Mouse (Mus musculus) kidney, postnatal 0 days (tissue): Measurements from ENCODE around the gene Trappc10. TPM values are rescaled to one million over a fixed set of nuclear protein-coding genes. Genes with fewer than 3 reads are reported as not detected.

Source experiments
- ATAC-seq: fragments of 200-750 bp; cut with Nextera tagmentation; replicated peaks from 2 replicates; pipeline ENCODE4 v1.8.0; 2017; ENCODE audit warnings: low read depth, moderate number of reproducible peaks, moderate TSS enrichment, moderate library complexity; ENCODE audit not compliant: low FRiP score
- DNase-seq: peaks from one replicate; pipeline ENCODE4 v3.0.0-alpha.2; 2016; ENCODE audit warnings: low spot score
- H3K27ac ChIP-seq: fragments of 300-500 bp; sonication (generic); 2 replicates; pipeline ENCODE4 v1.5.1; 2014; ENCODE audit warnings: mild to moderate bottlenecking
- H3K27me3 ChIP-seq: fragments of 300-500 bp; sonication (generic); 2 replicates; pipeline ENCODE4 v1.6.1; 2014; ENCODE audit warnings: low read length, mixed read lengths; ENCODE audit not compliant: insufficient read depth
- H3K36me3 ChIP-seq: fragments of 300-500 bp; sonication (generic); 2 replicates; pipeline ENCODE4 v1.6.1; 2014; ENCODE audit warnings: low read length, mixed read lengths; ENCODE audit not compliant: insufficient read depth
- H3K4me1 ChIP-seq: fragments of 300-500 bp; sonication (generic); replicated peaks from 2 replicates; pipeline ENCODE4 v1.6.1; 2014; ENCODE audit warnings: antibody characterized with exemption, low read length, mixed read lengths; ENCODE audit not compliant: insufficient read depth
- H3K4me2 ChIP-seq: fragments of 300-500 bp; sonication (generic); 2 replicates; pipeline ENCODE4 v1.6.1; 2014; ENCODE audit warnings: mild to moderate bottlenecking, low read length, moderate library complexity, mixed read lengths
- H3K4me3 ChIP-seq: fragments of 300-500 bp; sonication (generic); replicated peaks from 2 replicates; pipeline ENCODE4 v1.5.1; 2014; ENCODE audit warnings: low read depth, low read length
- H3K9ac ChIP-seq: fragments of 300-500 bp; sonication (generic); 2 replicates; pipeline ENCODE4 v1.6.1; 2014; ENCODE audit warnings: low read depth, low read length
- H3K9me3 ChIP-seq: fragments of 300-500 bp; sonication (generic); replicated peaks from 2 replicates; pipeline ENCODE4 v1.6.1; 2016; ENCODE audit warnings: low read length, inconsistent platforms, mixed read lengths
- CTCF ChIP-seq: IDR thresholded peaks from 2 replicates; pipeline ENCODE4 v1.5.1; 2016; ENCODE audit warnings: antibody characterized with exemption, low read depth, mild to moderate bottlenecking, moderate library complexity
- WGBS: fragments of 180-500 bp; shearing (Covaris S2); extraction: QIAGEN DNeasy Blood & Tissue Kit; methylation state at CpG from one replicate; pipeline ENCODE4 v1.1.7; 2014; 5-methylcytosine and 5-hydroxymethylcytosine counted together
- polyA plus RNA-seq: library from polyadenylated mRNA; unstranded; fragments of >200 nt; fragmentation: Nextera tagmentation; extraction: Ambion mirVana; gene quantifications from 2 replicates; pipeline ENCODE4 v1.2.1, GENCODE M21; 2015

Trappc10 gene
- polyA plus RNA-seq, 1 experiment from 2014 or later, result 21.9 TPM

- ATAC-seq, result no peak
- DNase-seq, result no peak
- no peaks in the 10 kb centered on the region for H3K9me3 ChIP-seq
- peaks cover 8% of the 10 kb centered on the region; the same call in 1 of the 2 replicates for H3K4me1 ChIP-seq
- no peak overlapping the region for H3K4me2 ChIP-seq
- H3K9ac ChIP-seq, result no peak overlapping the region
- H3K27me3 ChIP-seq, result no peaks in the 10 kb centered on the region
- no peak for TF ChIP-seq CTCF
- H3K36me3 ChIP-seq, result no peaks in the 10 kb centered on the region
- WGBS, result 82% methylated on average over 3 of the region's 3 CpGs
- no peak overlapping the region for H3K4me3 ChIP-seq
- no peak overlapping the region for H3K27ac ChIP-seq
These were observed 2.8 kb upstream of the Trappc10 start for GRCm38 (mm10) chr10:78247206-78247605.

GRCm38 (mm10) chr10:78246725-78247124 is 2.3 kb upstream of the Trappc10 start:
- no peak for ATAC-seq
- Histone ChIP-seq H3K9ac (no peak overlapping the region), H3K27me3 (no peaks in the 10 kb centered on the region), H3K36me3 (no peaks in the 10 kb centered on the region), H3K4me3 (no peak overlapping the region), H3K4me2 (no peak overlapping the region), H3K4me1 (peaks cover 8% of the 10 kb centered on the region; the same call in 1 of the 2 replicates), H3K9me3 (no peaks in the 10 kb centered on the region), H3K27ac (no peak overlapping the region)
- WGBS, result 75% methylated on average over 4 of the region's 4 CpGs
- no peak for DNase-seq
- TF ChIP-seq CTCF, result no peak

- TF ChIP-seq CTCF, result no peak
- no peak overlapping the region for H3K27ac ChIP-seq
- ATAC-seq (peak; percentile 12; the same call in 1 of the 2 replicates), DNase-seq (no peak)
- no peaks in the 10 kb centered on the region for H3K9me3 ChIP-seq
- peak overlapping the region; percentile 86 for H3K9ac ChIP-seq
- H3K27me3 ChIP-seq, result no peaks in the 10 kb centered on the region
- H3K36me3 ChIP-seq, result no peaks in the 10 kb centered on the region
- H3K4me3 ChIP-seq, result peak overlapping the region; percentile 80
- peak overlapping the region; percentile 97 for H3K4me2 ChIP-seq
- peaks cover 8% of the 10 kb centered on the region; the same call in 1 of the 2 replicates for H3K4me1 ChIP-seq
- 16% methylated on average over 7 of the region's 7 CpGs for WGBS
These were observed 745 bp upstream of the Trappc10 start for GRCm38 (mm10) chr10:78245225-78245547.

- H3K9ac ChIP-seq, result peak overlapping the region; percentile 86
- peak overlapping the region; percentile 44; the same call in 1 of the 2 replicates for H3K27ac ChIP-seq
- TF ChIP-seq CTCF, result no peak
- peak overlapping the region; percentile 80 for H3K4me3 ChIP-seq
- ATAC-seq, result peak; percentile 67
- H3K9me3 ChIP-seq, result no peaks in the 10 kb centered on the region
- H3K4me2 ChIP-seq, result peak overlapping the region; percentile 97
- DNase-seq, result peak; percentile 34
- H3K27me3 ChIP-seq, result no peaks in the 10 kb centered on the region
- H3K36me3 ChIP-seq, result no peaks in the 10 kb centered on the region
- peaks cover 8% of the 10 kb centered on the region; the same call in 1 of the 2 replicates for H3K4me1 ChIP-seq
- under 1% methylated on average over 25 of the region's 33 CpGs for WGBS
These were observed 393 bp downstream of the Trappc10 start for GRCm38 (mm10) chr10:78244058-78244437.

DNA sequence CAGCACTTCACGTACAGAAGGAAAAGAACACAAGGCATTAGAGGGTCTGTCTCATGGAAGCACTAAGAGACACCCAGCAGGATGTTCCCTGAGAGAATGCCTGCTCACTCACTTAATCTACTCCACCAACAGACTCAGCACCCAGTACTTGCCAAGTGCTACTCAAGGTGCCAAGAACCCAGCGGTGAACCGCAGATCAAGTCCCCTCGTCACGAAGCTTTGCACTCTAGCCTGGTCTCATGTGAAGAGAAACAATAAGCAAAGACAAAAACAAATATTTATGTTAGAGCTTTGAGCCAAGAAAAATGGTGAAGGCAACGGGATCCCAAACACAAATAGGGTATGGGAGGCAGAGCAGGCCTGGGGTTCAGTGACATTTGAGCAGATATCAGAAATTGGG is 5.5 kb downstream of the Trappc10 start:
- Histone ChIP-seq H3K4me3 (no peak overlapping the region), H3K27ac (no peak overlapping the region), H3K9me3 (no peaks in the 10 kb centered on the region), H3K27me3 (no peaks in the 10 kb centered on the region), H3K4me2 (no peak overlapping the region), H3K4me1 (peaks cover 4% of the 10 kb centered on the region; the same call in 1 of the 2 replicates), H3K9ac (no peak overlapping the region), H3K36me3 (no peaks in the 10 kb centered on the region)
- WGBS, result 72% methylated on average over 6 of the region's 6 CpGs
- TF ChIP-seq CTCF, result no peak
- ATAC-seq (no peak), DNase-seq (no peak)

DNA sequence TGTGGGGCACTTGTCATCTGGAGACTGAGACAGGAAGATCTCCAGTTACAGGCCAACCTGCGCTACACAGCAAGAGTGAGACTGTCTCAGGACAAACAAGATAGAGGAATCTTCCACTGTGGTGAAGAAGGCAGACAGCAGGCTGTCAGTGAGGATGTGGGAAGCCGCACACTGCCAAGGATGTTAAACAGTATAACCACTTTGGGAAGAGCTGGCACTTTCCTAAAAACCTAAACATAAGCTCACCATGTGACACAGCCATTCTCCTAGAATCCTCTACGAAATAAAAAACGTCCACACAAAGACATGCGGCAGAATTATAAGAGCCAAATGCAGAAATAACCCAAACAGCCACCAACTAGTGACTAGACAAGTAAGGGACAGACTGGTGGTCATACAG is 6.1 kb downstream of the Trappc10 start:
- TF ChIP-seq CTCF, result no peak
- Histone ChIP-seq H3K4me2 (no peak overlapping the region), H3K9me3 (no peaks in the 10 kb centered on the region), H3K9ac (no peak overlapping the region), H3K4me3 (no peak overlapping the region), H3K27me3 (no peaks in the 10 kb centered on the region), H3K36me3 (no peaks in the 10 kb centered on the region), H3K27ac (no peak overlapping the region), H3K4me1 (peaks cover under 1% of the 10 kb centered on the region; the same call in 1 of the 2 replicates)
- WGBS, result 95% methylated on average over 5 of the region's 5 CpGs
- ATAC-seq, result no peak
- DNase-seq, result no peak

DNA sequence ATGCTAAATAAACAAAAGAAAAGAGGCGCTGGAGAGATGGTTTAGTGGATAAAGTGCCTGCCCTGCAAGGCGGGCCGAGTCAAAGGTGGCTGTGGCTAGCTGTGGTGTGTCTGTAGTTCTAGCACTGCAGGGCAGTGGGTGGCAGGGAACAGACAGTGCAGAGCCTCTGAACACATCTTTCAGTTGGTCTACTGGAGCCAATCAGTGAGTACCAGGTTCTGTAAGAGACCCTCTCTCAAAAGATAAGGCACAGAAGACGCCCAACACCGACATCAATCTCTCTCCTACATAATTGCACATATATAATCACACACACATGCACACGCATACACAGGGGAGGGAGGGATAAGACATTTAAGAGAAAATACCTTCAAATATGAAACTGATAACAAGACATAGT is 6.6 kb downstream of the Trappc10 start:
- DNase-seq (no peak), ATAC-seq (no peak)
- H3K4me2 ChIP-seq, result no peak overlapping the region
- no peak for TF ChIP-seq CTCF
- H3K27ac ChIP-seq, result no peak overlapping the region
- 82% methylated on average over 6 of the region's 6 CpGs for WGBS
- no peaks in the 10 kb centered on the region for H3K4me1 ChIP-seq
- no peaks in the 10 kb centered on the region for H3K36me3 ChIP-seq
- H3K27me3 ChIP-seq, result no peaks in the 10 kb centered on the region
- no peak overlapping the region for H3K4me3 ChIP-seq
- H3K9me3 ChIP-seq, result no peaks in the 10 kb centered on the region
- no peak overlapping the region for H3K9ac ChIP-seq
